Mouse (Mus musculus): ENCODE data around the gene Wdr95.

Wdr95 gene

GRCm38 (mm10) chr5:149527999-149528729 lies at the start of gene Wdr95:
Gene Wdr95, plus strand, starts transcription at chr5:149528679.
- DNase-seq, result peak; percentile 74

DNA sequence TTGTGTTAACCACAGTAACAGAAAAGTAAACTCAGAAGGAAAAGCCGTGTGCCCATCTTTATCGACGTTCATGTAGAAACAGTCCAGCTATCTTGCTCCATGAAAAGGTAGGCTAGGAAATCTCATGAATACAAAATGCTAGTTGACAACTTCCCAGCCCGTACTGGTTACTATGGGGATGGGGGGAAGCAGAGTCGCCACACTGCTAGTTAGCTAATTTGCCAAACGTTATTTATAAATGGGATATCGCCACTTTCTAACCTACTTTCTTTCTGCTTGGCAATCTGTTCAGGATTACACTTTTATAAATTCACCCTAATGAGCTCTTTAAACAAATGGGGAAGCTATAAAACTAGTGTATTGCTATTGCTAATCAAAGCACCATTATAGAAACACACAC lies 46.6 kb upstream of the Wdr95 start:
- DNase-seq, result no peak

DNA sequence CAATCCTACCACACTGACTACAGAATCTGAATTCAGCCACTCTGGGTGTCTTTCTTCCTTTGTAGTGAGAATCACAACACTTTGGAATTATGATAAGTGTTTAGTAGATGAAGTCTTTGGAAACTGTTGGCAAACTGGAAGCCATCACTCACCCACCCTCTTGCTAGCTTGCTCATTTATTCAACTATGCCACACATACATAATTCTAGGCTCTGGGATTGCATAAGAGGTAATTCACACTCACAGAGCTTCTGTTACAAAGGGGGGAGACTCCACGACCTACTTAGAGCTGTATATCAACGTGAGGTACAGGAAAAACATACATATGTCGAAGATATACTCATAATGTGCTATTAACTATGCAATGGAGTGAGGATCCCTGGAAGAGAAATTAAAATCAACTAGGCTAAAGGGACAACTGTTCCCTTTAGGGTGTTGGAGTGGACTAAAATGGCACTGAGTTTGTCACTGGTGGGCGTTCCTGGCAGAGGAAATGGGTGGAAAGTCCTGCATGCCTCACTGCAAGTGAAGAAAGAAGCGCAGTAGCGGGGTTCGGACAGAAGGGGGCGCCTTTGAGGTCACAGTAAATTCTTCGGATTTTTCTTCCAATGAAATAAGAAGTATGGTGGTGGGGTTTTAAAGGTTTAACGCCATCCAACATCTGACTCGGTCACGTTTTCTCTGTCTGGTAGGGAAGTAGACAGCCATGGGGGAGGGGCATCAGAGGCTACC lies 45.0 kb upstream of the Wdr95 start:
- peak; percentile 36 for DNase-seq

GRCm38 (mm10) chr5:149484270-149484669 lies 44.2 kb upstream of the Wdr95 start:
- no peak for DNase-seq

GRCm38 (mm10) chr5:149485447-149485846 lies 43.0 kb upstream of the Wdr95 start:
- no peak for DNase-seq

DNA sequence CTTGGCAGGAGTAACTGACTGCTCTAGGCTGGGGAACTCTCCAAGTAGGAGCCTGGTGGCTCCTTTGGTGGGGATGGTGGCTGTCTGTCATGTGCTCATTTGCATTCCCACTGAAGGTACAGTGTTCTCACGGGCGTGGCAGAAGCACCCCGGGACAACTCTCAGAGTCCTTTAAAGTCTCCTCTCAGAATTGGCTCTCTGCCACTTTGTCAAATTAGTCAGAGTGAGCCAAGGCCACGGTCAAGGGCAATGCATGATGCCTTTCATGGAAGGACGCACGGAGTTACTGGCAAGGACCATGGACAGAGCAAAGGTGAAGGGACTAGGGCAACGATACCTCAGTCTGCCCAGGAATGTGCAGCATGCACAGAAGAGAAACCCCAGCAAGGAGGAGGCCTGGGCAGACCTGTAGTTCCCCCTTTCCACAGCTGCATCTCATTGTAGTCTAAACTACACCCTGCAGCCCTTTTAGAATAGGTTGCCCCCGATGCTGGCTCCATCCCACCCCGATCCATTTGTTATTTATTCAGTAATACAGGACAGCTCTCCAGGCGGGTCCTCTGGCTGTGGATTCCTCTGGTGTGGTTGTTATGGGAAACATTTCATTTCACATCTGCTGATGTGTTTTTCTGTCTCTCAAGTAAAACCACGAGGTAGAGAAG lies 40.0 kb upstream of the Wdr95 start:
- no peak for DNase-seq

DNA sequence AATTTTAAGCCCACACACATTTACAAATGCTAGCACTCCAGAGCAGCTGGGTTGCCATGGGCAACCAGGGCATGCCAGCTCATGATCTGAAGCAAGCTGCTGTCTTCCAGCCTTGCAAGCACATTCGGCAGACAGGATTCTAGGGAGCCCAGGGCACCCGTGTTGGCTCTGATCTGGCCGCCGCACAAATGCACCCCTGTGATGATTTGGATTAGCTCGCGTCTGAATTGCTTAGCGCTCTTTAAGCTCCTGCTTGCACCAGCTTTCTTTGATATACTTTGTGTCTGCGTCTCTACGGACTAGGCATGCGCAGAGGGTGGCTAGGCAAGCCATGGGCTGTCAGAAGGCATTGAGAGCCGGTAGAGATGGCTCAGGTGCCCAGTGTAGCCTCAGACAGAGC lies 39.3 kb upstream of the Wdr95 start:
- peak; percentile 67 for DNase-seq

DNA sequence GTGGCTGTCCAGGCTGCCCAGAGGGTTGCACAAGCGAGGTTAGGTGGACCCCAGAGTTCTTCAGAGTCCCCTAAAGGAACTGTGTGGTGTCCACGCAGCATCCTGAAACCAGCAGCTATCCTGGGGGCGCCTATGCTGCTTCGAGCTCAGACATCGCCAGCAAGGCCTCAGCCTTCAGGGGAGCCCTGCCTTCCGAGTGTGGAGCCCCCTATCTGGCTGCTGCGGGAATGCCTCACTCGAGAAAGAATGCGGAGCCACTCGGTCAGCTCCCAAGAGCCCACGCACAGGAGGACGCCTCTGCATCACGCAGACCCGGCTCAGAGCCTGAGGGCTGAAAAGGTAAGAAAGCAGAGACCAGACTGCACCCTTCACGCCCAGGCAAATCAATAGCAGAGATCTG lies 38.2 kb upstream of the Wdr95 start:
- DNase-seq, result no peak

GRCm38 (mm10) chr5:149495655-149496054 lies 32.8 kb upstream of the Wdr95 start:
- DNase-seq, result no peak

- no peak for DNase-seq
Measured at GRCm38 (mm10) chr5:149496401-149497066, 31.9 kb upstream of the Wdr95 start.

DNA sequence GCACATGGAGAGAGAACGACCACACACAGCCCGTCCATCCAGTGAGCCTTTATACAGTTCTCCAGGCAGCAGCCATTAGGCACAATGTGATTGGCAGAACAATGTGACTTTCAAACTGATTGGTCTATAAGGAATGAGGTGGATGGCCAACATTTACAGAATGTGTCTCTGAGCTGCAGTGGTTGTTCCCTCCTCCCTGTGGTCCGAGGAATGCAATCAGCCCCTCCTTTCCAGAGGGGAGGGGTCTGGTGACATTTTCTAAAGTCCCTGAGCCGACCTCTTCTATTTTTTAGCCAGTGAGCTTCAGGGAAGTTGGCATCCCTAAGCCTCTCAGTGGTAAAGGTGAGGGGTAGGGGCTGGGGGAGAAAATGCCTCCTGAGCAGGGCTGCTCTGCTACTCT lies 28.5 kb upstream of the Wdr95 start:
- DNase-seq, result no peak

DNA sequence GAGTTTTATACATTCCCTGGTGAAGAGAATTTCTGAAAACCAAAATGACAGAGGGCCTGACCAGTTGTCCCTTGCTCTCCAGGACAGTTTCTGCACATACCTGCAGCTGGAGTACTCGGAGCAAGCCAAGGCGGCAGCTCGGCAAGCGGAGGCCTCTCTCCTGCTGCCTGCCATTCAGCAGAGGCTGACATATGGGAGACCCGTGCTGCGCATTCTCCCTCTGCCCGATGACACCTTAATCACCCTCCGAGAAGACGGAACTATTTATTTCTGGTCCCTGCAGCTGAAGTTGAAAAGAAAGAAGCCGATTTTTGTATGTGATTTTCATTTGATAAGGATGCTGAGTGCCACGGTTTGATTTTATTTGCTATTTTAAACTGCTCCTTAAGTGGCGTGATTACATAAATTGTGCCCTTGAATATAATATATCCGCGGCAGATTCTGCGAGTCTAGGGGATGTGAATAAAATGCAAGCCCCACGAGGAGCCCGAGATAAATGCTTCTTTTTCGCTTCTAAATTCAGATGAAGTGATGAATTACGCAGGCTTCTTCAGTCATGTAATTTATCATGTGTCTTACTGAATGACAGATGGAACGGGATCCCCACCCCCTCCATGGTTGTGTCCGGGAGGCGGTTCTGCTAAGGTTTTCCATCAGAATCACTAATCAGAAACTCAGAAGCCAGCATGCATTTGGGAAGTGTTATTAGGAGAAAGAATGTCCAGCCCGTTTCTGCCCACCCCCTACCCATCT lies 24.9 kb upstream of the Wdr95 start:
- DNase-seq, result no peak

- no peak for DNase-seq
Measured at GRCm38 (mm10) chr5:149504985-149505384, 23.5 kb upstream of the Wdr95 start.

DNA sequence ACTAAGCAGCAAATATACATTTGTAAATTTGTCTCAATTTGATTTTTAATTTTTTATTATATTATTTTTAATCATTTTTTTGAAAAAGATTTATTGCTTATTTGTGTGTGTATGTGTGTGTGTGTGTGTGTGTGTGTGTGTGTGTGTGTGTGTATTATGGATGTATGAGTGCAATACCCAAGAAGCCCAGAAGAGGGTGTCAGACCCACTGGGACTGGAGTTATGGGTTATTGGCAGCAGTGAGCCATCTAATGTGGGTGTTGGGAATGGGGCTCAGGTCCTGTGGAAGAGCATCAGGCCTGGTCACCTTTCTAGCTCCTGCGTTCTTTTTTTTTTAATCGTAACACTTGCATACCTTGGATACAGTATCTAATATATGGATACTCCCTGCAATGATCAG lies 22.4 kb upstream of the Wdr95 start:
- DNase-seq, result no peak

DNA sequence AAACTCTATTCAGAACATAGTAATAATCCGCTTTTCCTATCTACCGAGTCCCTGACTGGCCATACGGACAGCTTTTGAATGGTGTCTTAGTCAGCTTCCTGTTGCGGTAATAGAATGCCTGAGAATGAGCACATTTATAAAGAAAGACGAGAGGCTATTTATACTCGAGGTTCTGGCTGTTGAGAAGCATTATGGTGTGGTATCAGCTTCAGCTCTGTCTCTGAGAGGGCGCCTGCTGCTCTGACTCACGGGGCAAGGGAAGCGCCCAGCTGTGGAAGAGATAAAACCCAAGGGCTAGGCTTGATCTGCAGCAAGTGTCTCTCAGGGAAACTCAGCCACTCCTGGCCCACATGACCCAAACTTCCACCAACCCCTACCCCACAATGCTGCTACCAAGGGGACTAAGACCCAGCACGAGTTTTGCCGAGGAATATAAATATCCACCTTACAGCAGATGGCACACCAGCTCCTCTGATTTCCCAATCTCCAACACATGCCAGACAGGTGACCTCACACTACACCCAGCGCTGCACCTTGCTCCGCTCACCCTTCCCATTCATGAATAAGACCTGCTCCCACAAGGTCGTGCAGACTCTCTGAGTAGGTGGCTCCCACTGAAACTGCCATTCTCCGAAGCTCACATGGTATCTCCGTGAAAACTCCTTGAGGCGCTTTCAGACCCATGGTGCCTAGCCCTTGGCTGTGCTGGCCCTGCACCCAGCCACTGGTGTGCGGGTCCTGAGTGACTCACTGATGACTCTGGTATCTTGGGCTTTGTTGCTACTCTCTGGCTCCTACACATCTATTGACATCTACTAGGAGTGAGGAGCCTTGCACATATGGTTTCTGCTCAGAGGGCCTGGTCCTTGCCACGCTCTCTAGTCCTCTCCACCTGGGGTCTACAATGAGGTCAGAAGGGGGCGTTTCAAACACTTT lies 20.1 kb upstream of the Wdr95 start:
- DNase-seq, result no peak

GRCm38 (mm10) chr5:149510323-149510722 lies 18.2 kb upstream of the Wdr95 start:
- DNase-seq, result no peak

GRCm38 (mm10) chr5:149512695-149513094 lies 15.8 kb upstream of the Wdr95 start:
- no peak for DNase-seq

- DNase-seq, result no peak
Measured at GRCm38 (mm10) chr5:149513438-149514086, 14.9 kb upstream of the Wdr95 start.

DNA sequence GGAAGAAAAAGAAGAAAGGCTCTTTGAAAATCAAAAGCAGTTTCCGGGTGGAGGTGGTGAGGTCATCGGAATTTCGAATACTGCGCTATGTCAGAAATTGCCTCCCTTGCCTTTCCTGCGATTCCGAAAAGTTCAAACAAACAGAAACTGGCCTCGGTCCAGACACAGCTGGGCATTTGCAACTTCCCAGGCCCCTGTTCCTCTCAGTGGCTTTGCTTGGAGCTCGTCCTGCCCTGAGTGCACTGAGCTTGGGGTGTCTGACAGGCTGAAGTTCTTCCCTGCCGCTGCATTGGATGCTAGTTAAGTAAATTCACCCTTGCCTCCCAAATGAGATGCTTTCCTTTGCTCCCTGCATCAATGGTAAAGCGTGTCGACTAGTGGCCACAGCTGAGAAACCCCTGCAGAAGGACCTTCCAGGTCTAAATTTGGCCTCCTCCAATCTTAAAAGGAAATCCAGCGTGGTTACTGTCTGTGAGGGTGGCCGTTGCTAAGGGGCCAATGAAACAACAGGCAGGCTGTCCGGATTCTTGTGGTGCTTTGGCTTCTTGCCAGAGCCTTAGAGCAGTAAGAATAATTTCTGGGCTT lies 14.3 kb upstream of the Wdr95 start:
- DNase-seq, result peak; percentile 43

DNA sequence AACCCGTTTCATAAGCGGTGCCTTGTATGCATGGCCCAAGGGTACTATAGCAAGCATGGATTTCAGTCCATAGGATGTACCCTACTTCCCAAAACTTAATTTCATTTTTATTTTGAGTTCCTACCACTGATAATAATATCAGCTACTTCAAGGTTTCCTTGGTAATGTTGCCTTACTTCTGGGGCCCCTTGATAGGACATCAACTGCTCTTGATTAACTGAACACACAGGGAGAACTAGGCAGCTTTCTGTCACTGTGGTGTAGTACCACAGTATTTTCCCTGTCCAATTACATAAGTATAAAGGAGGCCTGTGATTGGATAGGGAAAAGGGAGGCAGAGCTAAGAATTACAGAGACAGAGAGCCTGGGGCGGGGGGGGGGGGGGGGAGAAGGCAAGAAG lies 13.6 kb upstream of the Wdr95 start:
- no peak for DNase-seq

GRCm38 (mm10) chr5:149517116-149517515 lies 11.4 kb upstream of the Wdr95 start:
- no peak for DNase-seq

Measured in right cerebral cortex, postnatal 14 days (tissue).